Mouse (Mus musculus): ENCODE data around the gene Cdcp2. TPM values are rescaled to one million over a fixed set of nuclear protein-coding genes. Genes with fewer than 3 reads are reported as not detected.
A peak's percentile ranks its signal among the peaks of the same experiment; 100 is the strongest.

Cdcp2 gene
- total RNA-seq, 2 experiments from 2014 or later = not detected

- ATAC-seq (replicated peaks; ENCODE audit: poor library complexity) = no peak
Observed at GRCm38 (mm10) chr4:107084858-107085257, 11.8 kb upstream of the Cdcp2 start.

- ATAC-seq (replicated peaks; ENCODE audit: poor library complexity) = no peak
Observed at GRCm38 (mm10) chr4:107091696-107092095, 5.0 kb upstream of the Cdcp2 start.

- peak; percentile 22; the same call in 1 of the 2 replicates for ATAC-seq (replicated peaks; ENCODE audit: poor library complexity)
Observed at GRCm38 (mm10) chr4:107094484-107095187, 2.1 kb upstream of the Cdcp2 start.

DNA sequence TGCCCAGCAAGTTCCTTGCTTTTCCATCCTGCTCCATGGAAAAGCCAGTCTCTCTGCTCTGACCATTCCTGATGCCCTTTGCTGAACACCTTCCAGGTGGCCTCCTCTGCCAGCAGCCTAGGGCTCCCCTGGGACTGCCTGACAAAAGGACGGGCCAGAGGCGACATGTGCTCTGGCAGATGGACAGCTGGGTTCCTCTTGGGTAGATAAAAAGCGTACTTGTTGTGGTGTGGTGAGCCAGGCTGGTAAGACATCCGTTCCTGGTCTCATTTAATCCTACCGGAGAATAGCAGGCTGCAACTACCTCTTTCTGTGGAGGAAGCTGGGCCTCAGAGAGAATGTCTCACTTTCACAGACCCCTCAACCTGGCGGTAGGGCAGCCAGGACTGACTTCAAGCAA, 648 bp upstream of the Cdcp2 start:
- peak; percentile 77 for ATAC-seq (replicated peaks; ENCODE audit: poor library complexity)

DNA sequence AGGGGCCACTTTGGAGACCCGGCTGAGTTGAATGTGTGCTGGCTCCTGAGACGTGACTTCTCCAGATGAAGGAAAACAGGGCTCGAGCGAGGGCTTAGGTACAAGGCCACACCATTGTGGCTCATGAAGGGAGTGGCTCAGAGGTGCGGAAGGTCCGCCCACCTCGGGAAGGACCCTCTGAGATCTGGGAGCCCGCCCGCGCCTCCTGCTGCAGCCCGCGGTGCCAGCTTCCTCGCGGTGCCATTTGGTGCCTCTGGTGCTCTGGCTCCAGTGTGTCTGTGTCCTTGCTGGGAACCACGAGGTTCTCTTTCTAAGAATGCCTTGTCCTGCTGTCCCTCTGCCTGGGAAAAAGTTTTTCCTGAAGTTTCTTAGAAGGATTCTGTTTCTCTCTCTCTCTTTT, 1.2 kb downstream of the Cdcp2 start:
- no peak for ATAC-seq (replicated peaks; ENCODE audit: poor library complexity)

DNA sequence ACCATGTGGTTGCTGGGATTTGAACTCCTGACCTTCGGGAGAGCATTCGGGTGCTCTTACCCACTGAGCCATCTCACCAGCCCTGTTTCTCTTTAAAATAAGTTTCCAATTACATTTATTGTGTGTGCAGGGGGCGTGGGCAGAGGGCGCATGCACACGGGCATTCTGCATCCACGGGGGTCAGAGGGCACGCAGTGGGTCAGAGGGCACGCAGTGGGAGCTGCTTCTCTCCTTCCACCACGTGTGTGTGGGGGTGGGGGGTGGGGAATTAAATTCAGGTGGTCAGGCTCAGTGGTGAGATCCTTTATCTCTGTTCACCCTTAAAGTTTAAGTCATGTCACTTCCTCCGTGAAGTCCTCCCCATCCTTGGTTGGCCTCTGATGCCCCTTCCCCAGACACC, 1.7 kb downstream of the Cdcp2 start:
- no peak for ATAC-seq (replicated peaks; ENCODE audit: poor library complexity)

DNA sequence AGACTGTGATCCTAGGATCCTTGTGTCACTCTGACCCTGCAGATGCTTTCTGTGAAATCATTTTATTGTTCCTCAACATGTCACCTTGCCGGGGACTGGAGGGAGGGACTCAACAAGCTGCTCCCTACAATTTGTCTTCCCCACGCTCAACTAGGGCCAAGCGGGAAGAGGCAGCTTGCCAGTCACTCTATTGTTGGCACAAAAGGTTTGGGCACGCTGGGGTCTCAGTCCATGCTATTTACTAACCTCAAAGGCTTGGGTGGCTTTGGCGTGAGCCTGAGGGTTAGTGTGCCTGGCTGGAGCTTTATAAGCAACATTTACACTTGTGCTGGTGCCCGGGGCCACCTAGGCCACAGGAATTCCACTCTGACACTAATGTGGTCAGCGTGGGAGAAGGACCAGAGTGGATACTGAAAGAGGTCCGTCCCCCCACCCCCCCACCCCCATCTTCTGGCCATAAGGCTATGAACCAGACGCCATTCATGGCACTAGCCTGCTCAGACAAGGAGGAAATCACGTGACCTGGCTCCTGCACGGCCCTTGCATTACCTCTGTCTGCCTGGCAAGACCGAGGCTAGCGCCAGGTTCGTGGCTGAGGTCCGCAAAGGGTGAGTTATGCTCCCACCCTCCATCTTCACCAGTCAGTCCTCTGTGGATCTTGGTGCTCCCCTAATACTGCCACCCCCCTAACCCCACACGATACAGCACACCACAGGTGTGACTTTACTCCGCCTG, 2.3 kb downstream of the Cdcp2 start:
- no peak for ATAC-seq (replicated peaks; ENCODE audit: poor library complexity)

DNA sequence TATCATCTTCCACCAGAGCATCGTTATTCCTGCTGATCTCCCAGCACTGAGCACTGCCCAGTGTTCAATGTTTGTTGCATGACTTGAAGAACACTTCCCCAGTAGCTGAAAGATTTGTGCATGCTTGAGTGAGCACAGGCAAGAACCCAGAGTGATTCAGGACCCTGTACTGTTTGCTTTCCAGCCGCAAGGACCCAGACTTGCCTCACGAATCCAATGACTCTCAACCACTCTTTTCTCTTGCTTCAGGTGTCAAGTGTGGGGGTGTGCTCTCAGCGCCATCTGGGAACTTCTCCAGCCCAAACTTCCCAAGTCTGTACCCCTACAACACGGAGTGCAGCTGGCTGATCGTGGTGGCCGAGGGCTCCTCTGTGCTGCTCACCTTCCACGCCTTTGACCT, 5.5 kb downstream of the Cdcp2 start:
- no peak for ATAC-seq (replicated peaks; ENCODE audit: poor library complexity)

DNA sequence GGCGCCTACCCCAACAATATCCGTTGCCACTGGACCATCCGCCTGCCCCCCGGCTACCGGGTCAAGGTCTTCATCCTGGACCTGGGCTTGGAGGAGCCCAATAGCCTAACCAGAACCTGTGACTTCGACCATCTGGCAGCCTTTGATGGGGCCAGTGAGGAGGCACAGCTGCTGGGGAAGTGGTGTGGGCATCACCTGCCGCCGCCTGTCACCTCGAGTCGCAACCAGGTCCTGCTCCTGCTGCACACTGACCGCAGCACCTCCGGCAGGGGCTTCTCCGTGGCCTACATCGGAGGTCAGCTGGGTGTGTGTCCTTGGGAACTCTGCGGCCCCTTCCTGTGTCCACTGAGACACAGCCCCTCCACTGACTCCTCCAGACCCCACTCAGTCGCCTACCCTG, 10.1 kb downstream of the Cdcp2 start:
- no peak for ATAC-seq (replicated peaks; ENCODE audit: poor library complexity)

- ATAC-seq (replicated peaks; ENCODE audit: poor library complexity) = no peak
Observed at GRCm38 (mm10) chr4:107108291-107108731, 11.6 kb downstream of the Cdcp2 start.

DNA sequence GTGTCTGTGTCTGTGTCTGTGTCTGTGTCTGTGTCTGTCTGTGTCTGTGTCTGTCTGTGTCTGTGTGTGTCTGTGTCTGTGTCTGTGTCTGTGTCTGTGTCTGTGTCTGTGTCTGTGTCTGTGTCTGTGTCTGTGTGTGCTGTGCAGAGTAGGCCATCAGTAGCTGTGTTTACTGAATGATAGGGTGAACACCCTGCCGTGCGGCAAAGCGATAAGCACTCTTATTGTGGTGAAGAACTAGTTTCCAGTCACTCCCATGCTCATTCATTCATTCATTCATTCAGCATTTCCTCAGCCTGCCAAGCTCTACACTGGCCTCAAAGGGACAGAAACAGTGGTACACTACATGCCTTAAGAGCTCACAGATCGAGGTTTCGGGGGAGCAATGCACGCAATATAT, 12.5 kb downstream of the Cdcp2 start:
- ATAC-seq (replicated peaks; ENCODE audit: poor library complexity) = peak; percentile 65

GRCm38 (mm10) chr4:107114278-107114677, 17.6 kb downstream of the Cdcp2 start:
- no peak for ATAC-seq (replicated peaks; ENCODE audit: poor library complexity)

- no peak for ATAC-seq (replicated peaks; ENCODE audit: poor library complexity)
Observed at GRCm38 (mm10) chr4:107117741-107118385, 21.2 kb downstream of the Cdcp2 start.

GRCm38 (mm10) chr4:107119056-107119455, 22.4 kb downstream of the Cdcp2 start:
- no peak for ATAC-seq (replicated peaks; ENCODE audit: poor library complexity)

DNA sequence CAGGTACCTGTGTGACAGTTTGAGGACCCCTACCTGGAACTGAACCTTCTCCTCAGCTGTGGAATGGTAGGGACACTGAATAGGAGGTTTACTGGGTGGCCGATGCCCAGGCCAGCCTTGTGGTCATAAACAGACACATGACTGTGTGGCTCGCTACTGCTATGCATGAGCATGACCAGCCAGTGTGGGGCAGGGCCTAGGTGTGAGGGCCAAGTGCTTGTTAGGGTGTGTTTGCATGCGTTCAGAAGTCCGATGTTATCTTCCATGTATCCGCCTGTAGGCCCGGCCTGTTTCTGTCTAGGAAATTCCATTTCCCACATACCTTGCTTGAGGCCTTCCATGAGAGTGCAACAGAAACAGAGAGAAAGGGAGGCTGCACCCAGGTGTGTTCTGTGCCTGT, 24.0 kb downstream of the Cdcp2 start:
- ATAC-seq (replicated peaks; ENCODE audit: poor library complexity) = no peak

DNA sequence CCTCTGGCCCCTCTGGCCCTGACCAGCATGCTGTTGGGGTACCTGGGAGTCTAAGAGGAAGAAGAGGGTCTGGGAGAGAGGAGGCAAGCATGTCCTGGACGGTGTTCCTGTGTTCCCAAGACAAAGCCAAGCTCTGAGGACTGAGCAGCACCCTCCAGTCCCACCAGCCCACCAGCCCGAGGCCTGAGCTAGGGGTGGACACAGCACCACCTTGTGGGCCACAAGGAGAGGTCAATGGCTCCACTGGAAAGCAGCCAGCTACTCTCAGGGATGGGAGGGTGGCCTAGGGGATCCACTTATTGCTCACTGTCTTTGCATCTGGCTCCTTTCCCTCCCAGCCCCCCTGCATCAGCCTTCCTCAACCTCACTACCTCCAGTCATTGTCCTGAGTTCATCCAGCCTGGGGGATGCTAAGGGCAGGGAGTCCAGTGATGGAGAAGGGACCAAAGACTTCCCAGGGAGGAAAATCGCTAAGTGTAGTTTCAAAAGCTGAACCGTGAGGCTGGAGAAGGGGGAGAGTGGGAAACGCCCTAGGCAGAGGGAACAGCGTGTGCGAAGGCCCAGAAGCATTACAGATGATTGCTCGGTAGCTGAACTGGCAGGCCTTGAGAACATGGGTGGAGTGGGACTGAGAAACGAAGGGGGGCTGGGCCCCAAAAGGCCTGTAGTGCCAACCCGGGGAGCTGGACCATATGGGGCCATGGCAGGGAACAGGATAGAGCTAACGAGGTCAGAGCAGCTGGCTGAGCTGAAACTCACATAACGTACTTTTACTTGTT, 24.7 kb downstream of the Cdcp2 start:
- ATAC-seq (replicated peaks; ENCODE audit: poor library complexity) = peak; percentile 54; the same call in 1 of the 2 replicates

DNA sequence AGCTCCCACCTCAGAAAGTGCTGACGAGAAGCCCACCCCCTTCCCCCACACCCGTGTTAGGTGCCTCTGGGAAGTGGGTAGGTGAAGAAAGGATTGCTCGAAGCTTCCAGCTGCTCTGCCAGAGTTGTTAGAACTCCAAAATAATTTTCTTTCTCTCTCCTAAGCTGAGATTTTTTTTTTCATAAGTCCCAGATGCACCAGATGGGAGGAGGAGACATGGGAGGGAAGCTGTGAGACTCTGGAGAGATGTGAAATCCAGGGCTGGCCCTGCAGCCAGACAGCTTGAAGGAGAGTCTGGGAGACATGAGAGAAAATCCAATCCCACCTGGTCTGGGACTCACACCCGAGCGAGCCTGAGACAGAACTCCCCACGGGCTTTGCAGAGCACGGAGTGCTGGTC, 27.7 kb downstream of the Cdcp2 start:
- ATAC-seq (replicated peaks; ENCODE audit: poor library complexity) = no peak

GRCm38 (mm10) chr4:107125101-107125500, 28.4 kb downstream of the Cdcp2 start:
- ATAC-seq (replicated peaks; ENCODE audit: poor library complexity) = peak; percentile 37; the same call in 1 of the 2 replicates

GRCm38 (mm10) chr4:107126389-107126788, 29.7 kb downstream of the Cdcp2 start:
- no peak for ATAC-seq (replicated peaks; ENCODE audit: poor library complexity)

DNA sequence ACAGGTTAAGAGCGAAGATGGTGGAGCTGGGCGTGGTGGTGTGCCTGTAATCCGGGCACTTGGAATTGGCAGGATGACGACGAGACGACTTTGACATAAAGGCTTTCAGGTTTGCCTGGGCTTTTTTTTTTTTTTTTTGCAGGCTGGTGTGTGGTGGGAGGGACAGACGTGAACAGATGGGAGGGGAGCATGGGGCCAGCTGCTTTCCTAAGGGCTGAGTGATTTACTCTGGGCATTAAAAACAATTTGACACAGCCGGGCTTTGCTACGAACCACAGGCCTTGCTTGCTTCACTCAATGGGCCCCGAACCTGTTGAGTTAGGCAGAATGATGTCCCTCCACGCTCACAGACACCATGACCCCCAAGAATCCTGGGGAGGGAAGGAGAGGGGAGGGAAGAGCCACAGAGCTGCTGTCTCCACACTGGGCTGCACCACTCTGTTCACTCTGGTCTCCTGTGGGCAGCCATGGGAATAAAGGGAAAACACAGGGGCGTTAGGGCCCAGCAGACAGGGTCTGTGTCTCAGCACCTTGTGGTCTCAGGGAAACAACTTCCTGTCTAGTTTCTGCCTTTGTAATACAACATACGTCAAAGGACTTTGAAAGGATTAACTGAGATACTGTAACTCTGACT, 30.3 kb downstream of the Cdcp2 start:
- ATAC-seq (replicated peaks; ENCODE audit: poor library complexity) = no peak

All from megakaryocyte progenitor cell, adult 5-6 weeks (primary cell).